Mouse (Mus musculus): ENCODE measurements around the gene Alox12. TPM values are rescaled to one million over a fixed set of nuclear protein-coding genes. Genes with fewer than 3 reads are reported as not detected.

Alox12 gene
- polyA plus RNA-seq, 1 experiment from 2014 or later: 2.5 TPM

GRCm38 (mm10) chr11:70210681-70211080 lies 44.5 kb downstream of the Alox12 start:
- Histone ChIP-seq H3K27me3 (replicated peaks) (peaks cover 51% of the 10 kb centered on the region), H3K4me2 (no peak overlapping the region), H3K4me1 (peaks cover 27% of the 10 kb centered on the region), H3K4me3 (no peak overlapping the region), H3K27ac (replicated peaks) (no peak overlapping the region), H3K9me3 (no peaks in the 10 kb centered on the region), H3K9ac (no peak overlapping the region), H3K36me3 (no peaks in the 10 kb centered on the region)
- WGBS: 70% methylated on average over 2 of the region's 2 CpGs
- no peak for ATAC-seq (ENCODE audit: extremely low read depth, insufficient number of reproducible peaks, low FRiP score, low TSS enrichment)

GRCm38 (mm10) chr11:70208778-70209388 lies 46.3 kb downstream of the Alox12 start:
- 58% methylated on average over 5 of the region's 5 CpGs for WGBS
- Histone ChIP-seq H3K27ac (replicated peaks) (no peak overlapping the region), H3K27me3 (replicated peaks) (peaks cover 37% of the 10 kb centered on the region), H3K9ac (no peak overlapping the region), H3K4me3 (no peak overlapping the region), H3K4me2 (no peak overlapping the region), H3K36me3 (no peaks in the 10 kb centered on the region), H3K4me1 (peaks cover 10% of the 10 kb centered on the region), H3K9me3 (no peaks in the 10 kb centered on the region)
- no peak for ATAC-seq (ENCODE audit: extremely low read depth, insufficient number of reproducible peaks, low FRiP score, low TSS enrichment)

GRCm38 (mm10) chr11:70207283-70207682 lies 47.9 kb downstream of the Alox12 start:
- Histone ChIP-seq H3K27me3 (replicated peaks) (peaks cover 35% of the 10 kb centered on the region), H3K4me1 (0 out of 2 replicates have a peak, but pooled peaks cover 7% of the 10 kb centered on the region), H3K9ac (no peak overlapping the region), H3K4me3 (no peak overlapping the region), H3K9me3 (no peaks in the 10 kb centered on the region), H3K36me3 (no peaks in the 10 kb centered on the region), H3K4me2 (no peak overlapping the region), H3K27ac (replicated peaks) (no peak overlapping the region)
- no peak for ATAC-seq (ENCODE audit: extremely low read depth, insufficient number of reproducible peaks, low FRiP score, low TSS enrichment)
- WGBS: 56% methylated on average over 7 of the region's 7 CpGs

- ATAC-seq (ENCODE audit: extremely low read depth, insufficient number of reproducible peaks, low FRiP score, low TSS enrichment): no peak
- WGBS: 56% methylated on average over 2 of the region's 2 CpGs
Measured at GRCm38 (mm10) chr11:70206801-70207200, 48.4 kb downstream of the Alox12 start.

GRCm38 (mm10) chr11:70201691-70202090 lies 53.5 kb downstream of the Alox12 start:
- 0 out of 2 replicates have a peak, but pooled peaks cover 2% of the 10 kb centered on the region for H3K4me1 ChIP-seq
- peaks cover 31% of the 10 kb centered on the region for H3K27me3 ChIP-seq (replicated peaks)
- no peaks in the 10 kb centered on the region for H3K36me3 ChIP-seq
- 31% methylated on average over 5 of the region's 5 CpGs for WGBS
- H3K9me3 ChIP-seq: no peaks in the 10 kb centered on the region
- H3K27ac ChIP-seq (replicated peaks): no peak overlapping the region
- no peak for ATAC-seq (ENCODE audit: extremely low read depth, insufficient number of reproducible peaks, low FRiP score, low TSS enrichment)
- H3K4me3 ChIP-seq: no peak overlapping the region
- H3K9ac ChIP-seq: no peak overlapping the region
- H3K4me2 ChIP-seq: no peak overlapping the region

More at GRCm38 (mm10) chr11:70206801-70207200, 48.4 kb downstream of the Alox12 start:
- Histone ChIP-seq H3K4me3 (no peak overlapping the region), H3K36me3 (no peaks in the 10 kb centered on the region), H3K27ac (replicated peaks) (no peak overlapping the region), H3K27me3 (replicated peaks) (peaks cover 31% of the 10 kb centered on the region), H3K4me1 (0 out of 2 replicates have a peak, but pooled peaks cover 7% of the 10 kb centered on the region), H3K4me2 (no peak overlapping the region), H3K9me3 (no peaks in the 10 kb centered on the region), H3K9ac (no peak overlapping the region)

GRCm38 (mm10) chr11:70200036-70200608 lies 55.0 kb downstream of the Alox12 start:
- 83% methylated on average over 5 of the region's 5 CpGs for WGBS
- no peaks in the 10 kb centered on the region for H3K4me1 ChIP-seq
- H3K27me3 ChIP-seq (replicated peaks): peaks cover 32% of the 10 kb centered on the region
- no peaks in the 10 kb centered on the region for H3K9me3 ChIP-seq
- no peak overlapping the region for H3K4me3 ChIP-seq
- ATAC-seq (ENCODE audit: extremely low read depth, insufficient number of reproducible peaks, low FRiP score, low TSS enrichment): no peak
- H3K36me3 ChIP-seq: no peaks in the 10 kb centered on the region
- no peak overlapping the region for H3K4me2 ChIP-seq
- no peak overlapping the region for H3K9ac ChIP-seq
- no peak overlapping the region for H3K27ac ChIP-seq (replicated peaks)

GRCm38 (mm10) chr11:70199107-70199506 lies 56.0 kb downstream of the Alox12 start:
- WGBS: 67% methylated on average over 8 of the region's 8 CpGs

GRCm38 (mm10) chr11:70198332-70198731 lies 56.8 kb downstream of the Alox12 start:
- no peak overlapping the region for H3K27ac ChIP-seq (replicated peaks)
- no peak for ATAC-seq (ENCODE audit: extremely low read depth, insufficient number of reproducible peaks, low FRiP score, low TSS enrichment)
- no peaks in the 10 kb centered on the region for H3K9me3 ChIP-seq
- WGBS: 72% methylated on average over 3 of the region's 3 CpGs
- no peak overlapping the region for H3K9ac ChIP-seq
- H3K4me3 ChIP-seq: no peak overlapping the region
- H3K4me1 ChIP-seq: 0 out of 2 replicates have a peak, but pooled peaks cover 2% of the 10 kb centered on the region
- no peak overlapping the region for H3K4me2 ChIP-seq
- H3K27me3 ChIP-seq (replicated peaks): peaks cover 27% of the 10 kb centered on the region
- H3K36me3 ChIP-seq: no peaks in the 10 kb centered on the region

More at GRCm38 (mm10) chr11:70199107-70199506, 56.0 kb downstream of the Alox12 start:
- Histone ChIP-seq H3K4me2 (no peak overlapping the region), H3K27me3 (replicated peaks) (peaks cover 30% of the 10 kb centered on the region), H3K36me3 (no peaks in the 10 kb centered on the region), H3K27ac (replicated peaks) (no peak overlapping the region), H3K9ac (no peak overlapping the region), H3K9me3 (no peaks in the 10 kb centered on the region), H3K4me3 (no peak overlapping the region), H3K4me1 (no peaks in the 10 kb centered on the region)
- no peak for ATAC-seq (ENCODE audit: extremely low read depth, insufficient number of reproducible peaks, low FRiP score, low TSS enrichment)

GRCm38 (mm10) chr11:70193354-70194285 lies 61.5 kb downstream of the Alox12 start:
- H3K4me2 ChIP-seq: no peak overlapping the region
- no peak for ATAC-seq (ENCODE audit: extremely low read depth, insufficient number of reproducible peaks, low FRiP score, low TSS enrichment)
- no peaks in the 10 kb centered on the region for H3K36me3 ChIP-seq
- WGBS: 48% methylated on average over 11 of the region's 11 CpGs
- 0 out of 2 replicates have a peak, but pooled peaks cover 2% of the 10 kb centered on the region for H3K4me1 ChIP-seq
- H3K9ac ChIP-seq: no peak overlapping the region
- H3K9me3 ChIP-seq: no peaks in the 10 kb centered on the region
- 0 out of 2 replicates have a peak, but pooled peaks cover 3% of the 10 kb centered on the region for H3K27me3 ChIP-seq (replicated peaks)
- H3K4me3 ChIP-seq: no peak overlapping the region
- H3K27ac ChIP-seq (replicated peaks): no peak overlapping the region

GRCm38 (mm10) chr11:70192157-70192556 lies 63.0 kb downstream of the Alox12 start:
- ATAC-seq (ENCODE audit: extremely low read depth, insufficient number of reproducible peaks, low FRiP score, low TSS enrichment): no peak
- H3K36me3 ChIP-seq: no peaks in the 10 kb centered on the region
- no peaks in the 10 kb centered on the region for H3K9me3 ChIP-seq
- no peak overlapping the region for H3K4me3 ChIP-seq
- 0 out of 2 replicates have a peak, but pooled peaks cover 2% of the 10 kb centered on the region for H3K4me1 ChIP-seq
- no peak overlapping the region for H3K4me2 ChIP-seq
- 0 out of 2 replicates have a peak, but pooled peaks cover 3% of the 10 kb centered on the region for H3K27me3 ChIP-seq (replicated peaks)
- 70% methylated on average over 4 of the region's 4 CpGs for WGBS
- H3K27ac ChIP-seq (replicated peaks): no peak overlapping the region
- no peak overlapping the region for H3K9ac ChIP-seq
